Mouse (Mus musculus) CH12F3 (cell line): ENCODE data around the gene Lap3.

Experiments
- in situ Hi-C: fragments of 300-500 bp; cut with MboI; formaldehyde crosslinking; loops from 2 replicates; pipeline ENCODE4 v1.14.3; 2020; ENCODE audit warnings: low sequenced_read_pairs

The Lap3 gene

DNA sequence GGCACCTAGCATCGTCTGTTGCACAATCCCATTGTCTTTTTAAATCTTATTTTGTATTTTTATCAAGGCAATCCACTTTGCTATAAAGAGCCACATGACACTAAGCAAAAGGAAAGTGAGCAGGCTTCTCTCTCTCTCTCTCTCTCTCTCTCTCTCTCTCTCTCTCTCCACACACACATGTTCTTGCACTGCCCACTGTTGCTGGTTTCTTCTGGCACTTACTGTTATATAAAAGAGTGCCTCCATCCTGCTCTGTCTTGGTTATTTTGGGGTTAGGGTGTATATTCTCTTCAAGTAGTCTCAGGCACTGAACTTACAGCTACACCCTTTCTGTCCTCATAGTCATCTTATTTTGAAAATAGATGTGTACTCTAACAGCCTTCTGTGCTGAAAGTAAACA is 56.4 kb downstream of the Lap3 start:
- in situ Hi-C loops, result loop anchor here (25.0 kb wide), 1 partner anchor 113 kb away; the partner anchor contains the start of gene Ncapg
